Mouse (Mus musculus): ENCODE data around the gene Bcl2a1b. TPM values are rescaled to one million over a fixed set of nuclear protein-coding genes. Genes with fewer than 3 reads are reported as not detected.
"Not testable (repeated sequence)": the region's sequence is repeated elsewhere in the genome, so short reads cannot be mapped to it uniquely, and the experiment has no call there.

Gene Bcl2a1b
- total RNA-seq, 1 experiment from 2014 or later = 2.4 TPM

- no peak for ATAC-seq (replicated peaks in 1 of 2; ENCODE audit: insufficient read depth in 1 of 2, low FRiP score in 2 of 2, low TSS enrichment in 1 of 2, low read depth in 1 of 2, poor library complexity in 2 of 2, severe bottlenecking in 2 of 2)
Observed at GRCm38 (mm10) chr9:89228122-89228521, 29.1 kb downstream of the Bcl2a1b start.

DNA sequence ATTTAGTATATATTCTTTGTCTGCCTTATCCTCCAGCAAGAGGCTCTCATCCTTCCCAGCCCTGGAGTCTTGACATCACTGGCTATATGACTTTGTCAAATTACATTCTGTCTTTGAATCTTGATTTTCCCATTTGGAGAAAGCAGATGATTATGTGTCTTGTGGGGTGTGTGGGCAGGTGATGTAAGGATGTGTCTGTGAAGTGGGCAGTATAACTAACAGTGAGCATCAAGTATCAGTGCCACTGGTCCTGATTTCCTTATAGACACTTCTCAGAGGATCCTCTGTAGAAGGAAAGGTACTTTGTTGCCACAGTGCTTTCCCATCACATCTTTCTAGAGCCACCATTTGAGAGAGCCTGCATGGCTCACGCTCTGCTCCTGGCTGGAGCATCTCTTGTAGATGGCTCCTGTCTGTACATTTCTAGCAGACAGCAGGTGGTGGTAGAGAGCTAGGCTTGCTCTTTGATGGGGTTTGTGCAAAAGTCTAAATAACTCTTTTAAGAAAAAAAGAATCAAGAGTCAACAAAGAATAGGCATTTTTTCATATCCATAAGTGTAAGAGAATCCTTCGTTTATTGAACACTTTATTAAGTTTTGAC lies 32.0 kb downstream of the Bcl2a1b start:
- peak; percentile 52 to 69; a peak in 3 of 4 replicates for ATAC-seq (replicated peaks in 1 of 2; ENCODE audit: insufficient read depth in 1 of 2, low FRiP score in 2 of 2, low TSS enrichment in 1 of 2, low read depth in 1 of 2, poor library complexity in 2 of 2, severe bottlenecking in 2 of 2)

- not testable (repeated sequence) for ATAC-seq (replicated peaks in 1 of 2; ENCODE audit: insufficient read depth in 1 of 2, low FRiP score in 2 of 2, low TSS enrichment in 1 of 2, low read depth in 1 of 2, poor library complexity in 2 of 2, severe bottlenecking in 2 of 2)
Observed at GRCm38 (mm10) chr9:89237131-89237530, 38.1 kb downstream of the Bcl2a1b start.

GRCm38 (mm10) chr9:89238976-89239505 lies 40.0 kb downstream of the Bcl2a1b start:
- ATAC-seq (replicated peaks in 1 of 2; ENCODE audit: insufficient read depth in 1 of 2, low FRiP score in 2 of 2, low TSS enrichment in 1 of 2, low read depth in 1 of 2, poor library complexity in 2 of 2, severe bottlenecking in 2 of 2) = peak in 1 of 2 experiments; percentile 17; a peak in 1 of 4 replicates

DNA sequence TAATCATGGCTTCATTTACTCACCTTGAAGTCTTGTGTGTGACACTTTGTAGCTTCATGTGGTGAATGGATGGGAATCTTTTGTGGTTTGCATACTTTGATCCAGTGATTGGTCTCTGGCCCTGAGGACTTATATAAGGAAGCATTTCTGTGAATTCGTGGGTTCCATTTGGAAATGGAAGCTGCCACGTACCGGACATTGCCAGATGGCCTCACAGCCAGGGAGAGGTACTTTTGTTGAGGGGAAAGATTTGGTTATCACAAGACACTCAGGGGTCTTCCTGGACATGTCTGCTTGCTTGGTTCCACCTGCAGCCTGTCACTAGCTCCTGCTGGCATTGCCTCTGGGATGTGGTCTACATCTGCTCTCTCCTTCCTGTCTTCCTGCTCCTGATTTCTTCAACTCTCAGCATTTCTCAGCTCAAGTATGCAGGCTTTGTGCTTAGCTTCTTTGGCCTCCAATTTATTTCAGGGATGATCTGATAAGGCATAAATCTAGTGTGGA lies 41.6 kb downstream of the Bcl2a1b start:
- not testable (repeated sequence) for ATAC-seq (replicated peaks in 1 of 2; ENCODE audit: insufficient read depth in 1 of 2, low FRiP score in 2 of 2, low TSS enrichment in 1 of 2, low read depth in 1 of 2, poor library complexity in 2 of 2, severe bottlenecking in 2 of 2)

- ATAC-seq (replicated peaks in 1 of 2; ENCODE audit: insufficient read depth in 1 of 2, low FRiP score in 2 of 2, low TSS enrichment in 1 of 2, low read depth in 1 of 2, poor library complexity in 2 of 2, severe bottlenecking in 2 of 2) = no peak; a peak in 1 of 4 replicates
Observed at GRCm38 (mm10) chr9:89253400-89253799, 54.4 kb downstream of the Bcl2a1b start.

DNA sequence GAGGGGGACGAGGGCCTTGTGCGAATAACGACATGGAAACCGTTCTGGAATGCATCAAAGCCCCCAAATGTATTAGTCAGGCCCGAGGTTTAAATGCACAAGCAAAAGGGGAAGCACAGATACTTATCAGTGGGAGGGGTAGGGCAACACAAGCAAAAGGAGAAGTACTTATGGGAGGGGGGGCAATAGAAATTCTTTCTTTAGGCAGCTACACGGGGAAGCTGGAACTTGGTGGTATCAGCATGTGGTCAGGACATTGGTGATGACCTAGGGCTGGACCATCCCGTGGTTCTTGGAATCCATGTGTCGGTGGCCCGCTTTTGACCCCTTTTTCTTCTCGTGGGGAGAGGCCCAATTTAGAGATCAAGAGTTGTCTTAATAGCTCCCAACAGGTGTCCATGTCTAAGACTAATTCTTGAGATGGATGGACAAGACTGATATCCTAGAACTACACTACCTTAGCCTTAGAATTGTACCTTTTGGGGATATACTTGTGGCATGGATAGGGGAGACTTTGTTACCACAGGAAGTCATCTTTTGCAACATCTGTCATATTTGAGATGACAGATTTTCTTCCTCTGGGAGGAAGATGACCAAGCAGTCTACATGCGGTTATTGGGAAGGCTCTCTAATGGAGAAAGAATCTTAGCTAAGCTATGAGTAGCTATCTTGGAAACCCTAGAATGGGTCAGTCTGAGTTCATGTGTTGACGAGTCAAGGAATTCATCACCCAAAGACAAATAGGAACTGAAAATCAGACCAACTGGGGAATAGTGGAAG lies 57.7 kb downstream of the Bcl2a1b start:
- ATAC-seq (replicated peaks in 1 of 2; ENCODE audit: insufficient read depth in 1 of 2, low FRiP score in 2 of 2, low TSS enrichment in 1 of 2, low read depth in 1 of 2, poor library complexity in 2 of 2, severe bottlenecking in 2 of 2) = peak; percentile 65 to 77

Other genes with a start within 250 kb of the Bcl2a1b start
- not detected in 2 replicates for gene Bcl2a1a, start 242.3 kb upstream of the Bcl2a1b start, total RNA-seq (2017)
- gene Trim43b, start 106.4 kb upstream of the Bcl2a1b start, total RNA-seq (2017) = not detected in 2 replicates
- not detected in 2 replicates for gene Gm29094, start 170 bp downstream of the Bcl2a1b start, total RNA-seq (2017)
- 8.2 and 60.7 TPM in 2 replicates for gene Mthfs, start 11.5 kb downstream of the Bcl2a1b start, total RNA-seq (2017)